Mouse (Mus musculus) cortical plate, adult 2 months (tissue): ENCODE measurements around the gene Aanat.

Experiments
- CTCF ChIP-seq: fragments of 200-500 bp; IDR thresholded peaks from 2 replicates; pipeline ENCODE4 v1.5.1; 2011; ENCODE audit warnings: mild to moderate bottlenecking, control low read depth, low read length; ENCODE audit not compliant: insufficient read depth; ENCODE audit errors: extremely low read depth
- POLR2A ChIP-seq: fragments of 200-500 bp; IDR thresholded peaks from 2 replicates; pipeline ENCODE4 v1.6.1; 2011; ENCODE audit warnings: mild to moderate bottlenecking, low read length, control low read depth; ENCODE audit not compliant: insufficient read depth; ENCODE audit errors: extremely low read depth

GRCm38 (mm10) chr11:116601166-116601565, 14.9 kb downstream of the Aanat start:
- TF ChIP-seq CTCF (no peak), POLR2A (no peak)
